Mouse (Mus musculus): ENCODE results near the gene Kdelr1.

Kdelr1 gene

DNA sequence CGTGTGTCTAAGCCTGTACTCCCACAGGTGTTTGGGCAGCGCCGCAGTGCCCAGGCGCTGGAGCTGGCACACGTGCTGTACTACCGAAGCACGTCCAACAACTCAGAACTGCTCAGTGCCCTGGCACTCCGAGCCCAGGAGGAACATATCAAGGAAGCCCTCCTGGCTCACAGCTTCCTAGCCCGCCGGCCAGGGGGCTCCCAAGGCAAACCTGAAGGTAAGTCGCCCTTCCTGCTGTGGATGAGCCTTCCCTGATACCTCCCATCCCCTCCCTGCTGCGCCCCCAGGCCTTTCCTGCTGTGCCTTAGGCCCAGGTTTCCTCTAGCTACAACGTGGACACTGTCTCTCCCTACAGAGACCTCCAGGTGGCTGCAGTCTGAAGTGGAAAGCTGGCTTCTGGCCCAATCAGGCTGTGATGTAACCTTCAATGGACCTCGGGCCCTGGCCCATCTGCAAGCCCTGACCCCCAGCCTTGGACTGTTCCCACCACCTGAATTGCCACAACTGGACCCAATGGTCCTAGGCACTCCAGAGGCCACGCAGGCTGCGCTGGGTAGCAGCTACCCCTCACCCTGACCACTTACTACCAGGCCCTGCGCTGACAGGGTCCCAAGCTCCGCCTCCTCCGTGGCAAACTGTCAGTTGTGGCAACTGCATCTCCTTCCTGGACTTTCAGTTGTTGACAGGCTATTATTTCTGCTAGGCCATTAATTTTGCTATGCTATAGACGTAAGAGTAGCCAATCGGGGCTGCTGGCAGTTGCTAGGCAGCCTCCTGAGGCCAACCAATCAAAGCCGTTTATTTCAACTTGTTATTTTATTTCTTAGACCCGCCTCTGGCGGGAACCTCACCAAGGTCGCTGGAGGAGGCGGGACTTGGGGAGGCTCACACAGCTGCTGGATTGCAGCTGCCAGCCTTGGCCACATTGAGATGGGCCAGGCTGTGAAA, 43.8 kb downstream of the Kdelr1 start:
- ATAC-seq (ENCODE audit: low TSS enrichment): peak; percentile 77

DNA sequence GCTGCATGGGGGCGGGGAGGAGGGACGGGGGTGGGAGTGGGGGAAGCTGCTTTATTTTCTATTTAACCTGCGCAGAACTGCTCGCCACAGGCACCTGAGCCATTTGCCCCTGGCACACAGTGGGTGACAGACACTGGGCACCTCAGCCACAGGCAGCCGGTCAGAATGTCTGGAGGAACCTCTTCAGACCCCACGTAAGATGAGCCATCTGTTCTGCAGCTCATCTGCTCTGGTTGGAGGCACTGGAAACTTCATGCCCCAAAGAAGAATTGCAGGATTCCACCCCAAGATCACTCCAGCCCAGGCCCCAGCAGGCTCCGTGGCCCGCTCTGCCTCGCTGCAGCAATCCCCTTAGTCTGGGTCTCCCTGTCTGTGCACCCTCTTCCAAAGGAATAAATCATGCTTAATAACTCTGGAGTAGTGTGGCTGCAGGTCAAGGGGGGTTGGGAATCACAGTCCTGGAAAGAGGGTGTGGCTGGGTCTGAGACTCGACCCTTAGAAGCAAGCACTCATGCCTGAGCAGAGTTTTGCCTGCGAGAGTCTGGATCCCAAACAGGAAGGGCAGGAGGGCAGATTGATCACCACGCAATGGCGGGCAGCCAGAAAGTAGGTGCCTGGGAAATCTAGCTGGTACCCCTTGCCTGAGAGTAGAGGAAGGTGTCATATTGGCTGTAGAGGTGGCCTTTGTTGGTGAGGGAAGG, 44.6 kb downstream of the Kdelr1 start:
- no peak for ATAC-seq (ENCODE audit: low TSS enrichment)

DNA sequence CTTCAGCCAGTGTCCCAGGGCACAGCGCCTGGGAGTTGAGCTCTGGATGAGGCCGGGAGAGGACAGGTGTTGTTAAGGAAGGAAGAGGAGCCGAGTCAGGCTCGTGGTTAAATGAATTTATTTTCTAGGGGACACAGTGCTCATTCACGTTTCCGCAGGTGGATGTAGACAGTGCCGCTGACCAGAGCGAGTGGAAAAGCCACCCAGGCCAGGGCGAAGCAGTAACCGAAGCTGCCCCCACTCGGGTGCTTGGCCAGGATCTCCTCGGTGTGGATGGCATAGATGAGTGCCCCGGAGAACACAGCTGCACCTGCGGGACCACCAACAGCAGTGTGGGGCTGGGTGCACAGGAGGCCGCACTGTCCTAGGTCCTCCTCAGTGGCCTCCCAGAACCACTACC, 45.4 kb downstream of the Kdelr1 start:
- ATAC-seq (ENCODE audit: low TSS enrichment): no peak

DNA sequence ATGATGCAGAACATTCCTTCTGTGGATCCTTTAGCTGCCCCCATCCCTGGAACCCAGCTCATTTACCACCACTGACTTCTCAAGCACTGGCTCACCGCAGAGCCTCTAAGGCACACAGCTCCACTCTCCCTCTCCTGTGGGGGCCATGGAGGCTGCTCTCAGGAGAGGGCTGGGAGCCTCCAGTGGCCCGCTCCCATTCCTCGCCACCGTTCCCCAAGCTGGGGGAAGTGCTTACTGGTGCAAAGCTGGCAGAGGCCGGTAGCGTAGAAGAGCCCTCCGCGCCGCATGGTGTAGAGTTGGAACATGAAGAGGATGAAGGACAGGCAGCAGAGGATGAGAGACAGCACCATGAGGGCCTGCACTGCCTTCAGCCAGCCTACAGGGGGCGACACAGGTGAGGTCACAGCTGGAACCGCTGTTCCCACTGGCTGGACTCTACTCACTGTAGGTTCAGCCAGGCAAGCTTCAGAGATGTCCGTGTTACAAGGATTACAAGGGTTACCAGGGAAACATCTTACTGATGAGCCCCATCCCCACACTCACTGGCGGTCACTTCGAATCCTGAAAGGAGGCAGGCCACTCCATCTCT, 46.6 kb downstream of the Kdelr1 start:
- no peak for ATAC-seq (ENCODE audit: low TSS enrichment)

DNA sequence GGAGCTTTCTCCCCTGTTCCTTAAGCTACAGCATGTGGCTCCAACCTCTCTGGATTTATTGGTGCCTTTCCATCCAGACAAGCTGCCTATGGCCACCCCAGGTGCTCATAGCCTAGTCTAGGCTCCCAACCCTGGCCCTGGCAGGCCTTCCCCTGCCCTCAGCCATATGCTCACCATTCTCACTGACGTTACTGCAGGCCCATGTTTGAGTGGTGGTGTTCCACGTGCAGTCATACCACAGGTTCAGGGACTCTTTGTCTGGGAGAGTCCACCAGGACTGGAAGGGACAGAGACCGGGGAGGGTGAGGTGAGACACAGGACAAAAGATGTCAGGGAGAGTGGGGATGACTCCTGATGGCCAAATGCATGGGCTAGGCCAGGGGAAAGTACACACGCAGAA, 47.2 kb downstream of the Kdelr1 start:
- no peak for ATAC-seq (ENCODE audit: low TSS enrichment)

DNA sequence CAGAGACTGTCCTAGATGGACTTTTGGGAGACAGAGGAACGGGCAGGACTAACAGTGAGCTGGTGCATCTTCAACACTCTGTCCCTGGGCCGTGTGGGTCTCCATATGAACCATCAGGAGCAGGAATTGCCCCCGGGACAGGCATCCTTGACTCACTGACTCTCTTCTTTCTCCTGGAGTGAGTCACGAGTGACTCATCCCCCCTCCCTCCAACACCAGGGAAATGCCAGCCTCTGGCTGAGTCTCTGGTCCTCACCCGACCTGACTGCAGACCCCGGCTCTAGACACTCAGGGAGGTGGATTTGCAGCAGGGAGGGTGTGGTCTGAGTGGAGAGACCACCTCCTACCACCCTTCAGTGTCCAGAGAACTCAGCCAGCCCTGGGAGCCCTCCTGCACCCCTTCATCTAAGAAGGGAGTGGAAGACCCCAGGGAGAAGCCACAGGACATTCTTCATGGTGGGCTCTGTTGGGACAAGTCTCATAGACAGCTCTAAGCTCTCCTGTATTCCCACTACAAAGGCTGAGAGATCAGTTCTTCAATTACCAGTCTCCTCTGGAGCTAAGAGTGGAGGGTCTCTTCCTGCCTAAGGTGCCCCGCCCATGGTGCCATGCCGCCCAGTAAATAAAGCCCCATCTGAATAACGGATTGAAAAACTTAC, 48.1 kb downstream of the Kdelr1 start:
- no peak for ATAC-seq (ENCODE audit: low TSS enrichment)

DNA sequence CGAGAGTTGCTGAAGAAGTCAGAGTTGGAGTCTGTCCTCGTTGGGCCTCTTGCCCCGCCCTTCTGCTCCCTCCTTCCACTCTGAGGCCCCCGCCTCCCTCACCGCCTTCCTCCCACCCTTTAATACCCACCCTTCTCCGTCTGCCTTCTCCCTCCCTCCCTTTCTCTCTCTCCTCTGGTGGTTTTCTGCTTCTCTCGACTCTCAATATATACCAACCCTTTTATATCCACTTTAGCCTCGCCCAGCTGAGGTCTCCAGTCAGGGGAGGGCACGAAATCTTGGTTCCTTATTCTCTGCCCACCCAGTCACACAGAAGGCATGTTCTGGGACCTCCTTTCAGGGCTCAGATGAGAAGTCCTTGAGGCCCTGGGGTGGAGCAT, 48.7 kb downstream of the Kdelr1 start, which contains the start of gene Emp3:
Gene Emp3 (minus strand): TSS at position 163 of the 380 bp plus-strand sequence.
- ATAC-seq (ENCODE audit: low TSS enrichment): no peak

DNA sequence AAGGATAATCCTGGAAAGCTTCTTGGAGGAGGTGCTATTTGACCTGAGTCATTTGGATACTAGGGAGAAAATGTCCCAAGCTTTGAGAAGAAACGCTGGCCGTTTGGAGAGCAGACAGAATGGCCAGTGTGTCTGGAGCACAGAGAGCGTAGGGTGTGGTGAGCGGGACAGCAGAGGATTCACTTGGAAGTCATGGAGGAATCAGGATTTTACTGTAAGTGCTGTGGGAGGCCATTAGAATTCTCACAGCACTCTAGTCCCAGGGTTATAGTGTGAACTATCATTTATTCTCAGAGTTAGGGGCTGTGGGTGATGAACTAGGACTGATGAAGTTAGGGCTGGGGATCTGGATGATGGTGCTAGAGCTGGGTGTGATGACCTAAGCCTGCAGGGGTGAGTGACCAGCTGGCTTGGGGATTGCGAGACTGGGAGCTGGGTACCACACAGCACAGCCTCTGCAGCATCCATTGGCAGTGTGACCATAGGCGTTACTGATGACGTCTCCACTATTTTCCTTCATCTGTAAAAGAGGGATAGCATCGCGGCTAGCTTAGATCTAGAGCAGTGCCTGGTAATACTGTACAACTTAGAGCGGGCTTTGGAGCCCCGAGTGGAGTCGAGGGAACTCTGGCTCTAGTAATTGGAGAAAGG, 49.5 kb downstream of the Kdelr1 start:
- no peak for ATAC-seq (ENCODE audit: low TSS enrichment)

DNA sequence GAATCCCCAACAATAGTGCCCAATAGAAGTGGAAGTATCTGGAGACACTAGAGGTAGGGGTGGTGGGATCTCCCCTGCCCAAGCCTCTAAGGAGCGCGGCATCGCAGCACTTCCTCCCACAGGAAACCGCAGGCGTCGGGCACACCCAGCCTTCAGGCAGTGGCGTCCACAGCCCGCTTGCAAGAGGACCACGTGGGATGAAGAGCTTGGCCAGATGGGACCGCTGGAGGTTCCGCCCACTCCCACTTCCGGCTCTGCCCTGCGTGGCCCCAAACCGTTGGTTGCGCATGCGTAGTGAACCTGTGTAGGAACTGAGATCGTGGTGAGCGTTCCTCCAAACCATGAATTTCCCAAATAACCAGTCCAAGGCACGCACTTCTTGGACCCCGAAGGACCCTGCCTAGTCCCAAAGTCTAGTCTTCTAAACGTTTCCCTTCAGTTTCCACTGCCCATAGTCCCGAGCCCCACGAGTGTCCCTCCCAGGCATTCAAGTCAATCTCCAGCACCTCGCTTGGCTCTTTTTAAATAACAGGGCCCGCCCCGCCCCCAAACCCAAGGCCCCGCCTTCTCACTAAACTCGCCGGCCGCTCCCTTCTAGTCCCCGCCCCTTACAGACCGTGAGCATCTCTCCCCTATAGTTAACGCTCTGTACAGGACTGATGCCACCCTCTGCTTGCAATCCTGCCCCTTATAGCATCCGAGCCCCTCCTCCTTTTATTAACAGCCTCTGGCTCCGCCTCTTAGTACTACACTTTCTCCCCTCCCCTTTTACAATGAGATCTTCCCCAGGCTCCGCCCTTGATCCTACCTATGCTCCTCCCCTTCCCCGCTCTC, 50.6 kb downstream of the Kdelr1 start:
- ATAC-seq (ENCODE audit: low TSS enrichment): peak; percentile 90

DNA sequence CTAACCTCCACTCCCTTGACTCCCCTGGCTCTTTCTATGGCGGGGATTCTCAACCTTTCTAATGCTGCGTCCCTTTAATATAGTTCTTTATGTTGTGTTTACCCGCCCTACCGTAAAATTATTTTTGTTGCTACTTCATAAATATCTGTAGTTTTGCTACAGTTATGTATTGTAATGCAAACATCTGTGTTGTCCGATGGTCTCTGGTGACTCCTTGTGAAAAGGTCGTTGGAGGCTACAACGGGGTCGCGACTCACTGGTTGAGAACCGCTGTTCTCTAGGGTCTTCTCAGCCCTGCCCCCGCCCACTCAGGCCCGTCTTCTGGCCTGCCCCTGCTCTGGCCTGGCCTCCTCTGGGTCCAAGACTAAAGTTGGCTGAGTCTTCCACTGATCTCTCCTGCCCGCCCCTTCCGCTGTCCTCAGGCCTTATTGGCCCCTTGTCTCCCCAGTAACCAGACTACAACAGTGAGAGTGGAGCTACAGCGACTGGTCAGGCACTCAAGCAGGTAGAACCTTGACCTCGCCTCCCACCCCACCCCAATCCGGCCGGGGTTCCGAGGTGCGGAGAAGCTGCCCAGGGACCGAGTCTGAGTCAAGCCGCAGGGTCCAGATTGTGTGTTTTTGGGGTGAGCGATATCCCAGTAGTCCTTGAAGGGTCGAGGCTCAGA, 51.3 kb downstream of the Kdelr1 start, which contains the start of gene Ccdc114:
Gene Ccdc114 (plus strand): TSS at position 311 of the 667 bp plus-strand sequence.
- ATAC-seq (ENCODE audit: low TSS enrichment): 0 out of 2 replicates have a peak, but pooled peaks have one; percentile 10

DNA sequence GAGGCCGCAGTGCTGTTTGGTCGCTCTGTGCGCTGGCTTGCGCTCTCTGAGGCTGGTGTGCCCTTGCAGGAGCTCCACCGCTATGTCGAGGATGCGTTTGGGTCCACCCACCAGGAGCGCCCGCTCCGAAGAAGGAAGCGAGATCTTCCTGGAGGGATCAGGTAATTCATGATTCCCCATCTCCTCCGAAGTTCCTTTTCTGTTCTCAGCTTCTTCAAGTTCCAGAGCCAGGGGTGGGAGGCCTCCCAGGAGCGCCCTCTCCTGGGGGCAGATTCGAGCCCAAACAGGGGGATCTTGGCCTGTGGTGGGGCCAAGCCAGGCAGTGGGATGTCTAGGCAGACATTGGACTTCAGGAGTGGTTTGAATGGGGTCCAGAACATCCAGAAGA, 51.9 kb downstream of the Kdelr1 start:
- no peak for ATAC-seq (ENCODE audit: low TSS enrichment)

DNA sequence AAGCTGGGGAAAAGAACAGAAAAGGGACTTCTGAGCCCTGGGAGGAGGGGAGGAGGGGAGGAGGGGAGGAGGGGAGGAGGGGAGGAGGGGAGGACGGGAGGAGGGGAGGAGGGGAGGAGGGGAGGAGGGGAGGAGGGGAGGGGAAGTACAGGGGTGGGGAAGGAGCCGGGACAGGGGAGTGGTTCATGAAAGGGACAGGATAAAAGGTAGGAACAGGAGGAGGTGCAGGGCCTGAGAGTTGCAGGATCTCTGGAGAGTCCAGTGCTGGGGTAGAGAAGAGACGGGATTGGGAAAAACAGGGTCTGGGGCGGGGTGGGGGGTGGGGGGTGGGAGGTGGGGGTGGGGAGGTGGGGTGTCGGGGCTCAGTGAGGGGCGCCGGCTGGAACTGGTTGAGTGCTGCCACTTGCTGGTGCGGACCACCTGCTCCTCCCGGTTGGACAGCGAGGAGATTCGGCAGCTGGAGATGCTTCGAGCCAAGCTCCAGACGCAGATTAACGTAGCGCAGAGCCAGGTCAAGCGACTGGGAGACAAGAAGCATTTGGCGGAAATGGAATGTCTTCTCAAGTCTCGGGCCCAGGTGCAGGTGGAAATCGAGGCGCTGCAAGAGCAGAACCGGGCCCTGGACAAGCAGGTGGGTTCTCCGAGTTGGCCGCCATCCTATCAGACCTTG, 56.2 kb downstream of the Kdelr1 start:
- ATAC-seq (ENCODE audit: low TSS enrichment): no peak

DNA sequence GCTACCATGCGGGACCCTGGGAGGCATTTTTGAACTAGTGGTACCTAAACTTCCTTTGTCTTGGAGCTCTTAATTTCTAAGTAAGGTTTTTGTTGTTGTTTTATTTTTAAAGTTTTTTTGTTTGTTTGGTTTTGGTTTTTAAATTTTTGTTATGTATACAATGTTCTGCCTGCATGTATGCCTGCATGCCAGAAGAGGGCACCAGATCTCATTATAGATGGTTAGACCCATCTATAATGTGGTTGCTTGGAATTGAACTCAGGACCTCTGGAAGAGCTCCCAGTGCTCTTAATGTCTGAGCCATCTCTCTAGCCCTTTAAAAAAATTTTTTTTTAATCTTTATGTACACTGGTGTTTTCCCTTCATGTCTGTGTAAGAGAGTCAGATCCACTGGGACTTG, 57.1 kb downstream of the Kdelr1 start:
- no peak for ATAC-seq (ENCODE audit: low TSS enrichment)

All from frontal cortex, adult (tissue).